In genomic region chr2:155020247-155020826, GRCm38 (mm10) we compare ENCODE assay signal across 8 mouse cellular contexts. TPM values are rescaled to one million over a fixed set of nuclear protein-coding genes. Genes with fewer than 3 reads are reported as not detected.
DNase-seq lines count a peak whose midpoint lies in the region; ATAC-seq and TF ChIP-seq lines count a peak whose summit lies in the region.
"Not testable (repeated sequence)": the region's sequence is repeated elsewhere in the genome, so short reads cannot be mapped to it uniquely, and the experiment has no call there.

No protein-coding gene starts in this region.

- peak overlapping the region; percentile 60; the same call in 1 of the 2 replicates for H3K9ac ChIP-seq in forebrain, embryonic 15.5 days (replicated peaks)
- not testable (repeated sequence) for H3K9ac ChIP-seq in hindbrain, embryonic 12.5 days; kidney, embryonic 15.5 days; liver, embryonic 14.5 days (replicated peaks); midbrain, embryonic 15.5 days

- not testable (repeated sequence) for H3K36me3 ChIP-seq in embryonic facial prominence, embryonic 10.5 days (replicated peaks); forebrain, embryonic 15.5 days; hindbrain, embryonic 12.5 days; kidney, embryonic 15.5 days; liver, embryonic 14.5 days (replicated peaks; ENCODE audit: control insufficient read depth, insufficient read depth, low read depth); midbrain, embryonic 15.5 days (replicated peaks); testis, adult 2 months (ENCODE audit: control insufficient read depth, insufficient read depth, low read length)

- H3K9me3 ChIP-seq in embryonic facial prominence, embryonic 10.5 days; forebrain, embryonic 15.5 days; hindbrain, embryonic 12.5 days (replicated peaks); kidney, embryonic 15.5 days (replicated peaks); liver, embryonic 14.5 days (ENCODE audit: control insufficient read depth, low read length); midbrain, embryonic 15.5 days: not testable (repeated sequence)

- not testable (repeated sequence) for TF ChIP-seq CTCF in liver, embryonic 14.5 days (IDR thresholded peaks at IDR 0.05; ENCODE audit: low read depth); testis, adult 2 months (IDR thresholded peaks at IDR 0.05; ENCODE audit: control insufficient read depth, insufficient read depth, insufficient replicate concordance, low read depth, low read length)

- peaks cover 45% of the 10 kb centered on the region for H3K27me3 ChIP-seq in embryonic facial prominence, embryonic 10.5 days (replicated peaks; ENCODE audit: low read depth, poor library complexity, severe bottlenecking)
- not testable (repeated sequence) for H3K27me3 ChIP-seq in forebrain, embryonic 15.5 days; hindbrain, embryonic 12.5 days; midbrain, embryonic 15.5 days (replicated peaks); testis, adult 2 months (ENCODE audit: control insufficient read depth, insufficient read depth, low read length)
- peaks cover 10% of the 10 kb centered on the region; the same call in 1 of the 2 replicates for H3K27me3 ChIP-seq in kidney, embryonic 15.5 days
- H3K27me3 ChIP-seq in liver, embryonic 14.5 days (ENCODE audit: control insufficient read depth, insufficient read depth, low read length), result peaks cover 10% of the 10 kb centered on the region; the same call in 1 of the 2 replicates

- peaks cover 15% of the 10 kb centered on the region for H3K4me1 ChIP-seq in embryonic facial prominence, embryonic 10.5 days
- H3K4me1 ChIP-seq in forebrain, embryonic 15.5 days, result peaks cover 18% of the 10 kb centered on the region
- H3K4me1 ChIP-seq in hindbrain, embryonic 12.5 days; liver, embryonic 14.5 days (replicated peaks; ENCODE audit: control insufficient read depth in 2 of 2, insufficient read depth in 2 of 2, low read length in 1 of 2); testis, adult 2 months (ENCODE audit: control insufficient read depth, insufficient read depth, low read length): not testable (repeated sequence)
- peaks cover 12% of the 10 kb centered on the region for H3K4me1 ChIP-seq in kidney, embryonic 15.5 days
- peaks cover 11% of the 10 kb centered on the region for H3K4me1 ChIP-seq in midbrain, embryonic 15.5 days

- not testable (repeated sequence) for TF ChIP-seq POLR2A in testis, adult 2 months (IDR thresholded peaks at IDR 0.05; ENCODE audit: control insufficient read depth, low read depth, low read length)

- peak; percentile 12 for DNase-seq in NIH3T3 (ENCODE audit: low read depth)
- DNase-seq in embryonic facial prominence, embryonic 10.5 days (ENCODE audit: low spot score); liver, embryonic 14.5 days (ENCODE audit: low read depth in 3 of 3, low spot score in 3 of 3): not testable (repeated sequence)

- peak; percentile 12; the same call in 1 of the 2 replicates for ATAC-seq in forebrain, embryonic 15.5 days (replicated peaks)
- ATAC-seq in hindbrain, embryonic 12.5 days (ENCODE audit: low FRiP score); kidney, embryonic 15.5 days (replicated peaks; ENCODE audit: low FRiP score); liver, embryonic 14.5 days (ENCODE audit: insufficient read depth): not testable (repeated sequence)
- peak; percentile 2; the same call in 1 of the 2 replicates for ATAC-seq in midbrain, embryonic 15.5 days (replicated peaks)

- not testable (repeated sequence) for H3K4me3 ChIP-seq in embryonic facial prominence, embryonic 10.5 days; forebrain, embryonic 15.5 days; hindbrain, embryonic 12.5 days; kidney, embryonic 15.5 days (replicated peaks); liver, embryonic 14.5 days (ENCODE audit: insufficient read depth in 1 of 2, low read depth in 2 of 2, low read length in 2 of 2); midbrain, embryonic 15.5 days; testis, adult 2 months (ENCODE audit: control insufficient read depth, low read depth, low read length)

- WGBS in embryonic facial prominence, embryonic 10.5 days, result 14% methylated on average over 20 of the region's 20 CpGs
- WGBS in forebrain, embryonic 15.5 days, result 22% methylated on average over 20 of the region's 20 CpGs
- 18% methylated on average over 20 of the region's 20 CpGs for WGBS in hindbrain, embryonic 12.5 days
- 31% methylated on average over 20 of the region's 20 CpGs for WGBS in kidney, embryonic 15.5 days
- WGBS in liver, embryonic 14.5 days (ENCODE audit: insufficient replicate concordance), result 48% methylated on average over 20 of the region's 20 CpGs
- 26% methylated on average over 20 of the region's 20 CpGs for WGBS in midbrain, embryonic 15.5 days

- not testable (repeated sequence) for TF ChIP-seq EP300 in liver, embryonic 14.5 days (IDR thresholded peaks at IDR 0.05; ENCODE audit: low read depth)

- peak overlapping the region; percentile 83; the same call in 1 of the 2 replicates for H3K27ac ChIP-seq in embryonic facial prominence, embryonic 10.5 days (replicated peaks)
- H3K27ac ChIP-seq in forebrain, embryonic 15.5 days (replicated peaks), result peak overlapping the region; percentile 94
- not testable (repeated sequence) for H3K27ac ChIP-seq in hindbrain, embryonic 12.5 days; kidney, embryonic 15.5 days; liver, embryonic 14.5 days; midbrain, embryonic 15.5 days
- H3K27ac ChIP-seq in testis, adult 2 months (ENCODE audit: control insufficient read depth, insufficient read depth, low read depth, low read length), result peak overlapping the region; percentile 76

- peak overlapping the region; percentile 90; the same call in 1 of the 2 replicates for H3K4me2 ChIP-seq in forebrain, embryonic 15.5 days (replicated peaks)
- peak overlapping the region; percentile 83 for H3K4me2 ChIP-seq in hindbrain, embryonic 12.5 days (replicated peaks)
- H3K4me2 ChIP-seq in kidney, embryonic 15.5 days, result peak overlapping the region; percentile 91
- peak overlapping the region; percentile 95; the same call in 1 of the 2 replicates for H3K4me2 ChIP-seq in liver, embryonic 14.5 days (ENCODE audit: low read depth)
- H3K4me2 ChIP-seq in midbrain, embryonic 15.5 days, result peak overlapping the region; percentile 86

RNA-seq across cellular contexts. Expression of gene Gm14226, which starts 2.3 kb away (rescaled TPM):
- 0.88 and 1.3 TPM in 2 replicates for polyA plus RNA-seq in embryonic facial prominence, embryonic 10.5 days (2016; fragmentation: Nextera tagmentation; extraction: Ambion mirVana)
- polyA plus RNA-seq in forebrain, embryonic 15.5 days (2015; fragmentation: Nextera tagmentation; extraction: Ambion mirVana), result 0.13 and 0.18 TPM in 2 replicates
- polyA plus RNA-seq in hindbrain, embryonic 12.5 days (2016; fragmentation: Nextera tagmentation; extraction: Ambion mirVana), result 0.62 and 0.95 TPM in 2 replicates
- 1.5 and 2.0 TPM in 2 replicates for polyA plus RNA-seq in kidney, embryonic 15.5 days (2015; fragmentation: Nextera tagmentation; extraction: Ambion mirVana)
- polyA plus RNA-seq in liver, embryonic 14.5 days (2012; rRNA removed), result 0.14 and 0.16 TPM in 2 replicates
- polyA plus RNA-seq in liver, embryonic 14.5 days (2014; fragmentation: Nextera tagmentation; extraction: Ambion mirVana), result 0.36 and 0.49 TPM in 2 replicates
- 0.08 TPM in 2 replicates for polyA plus RNA-seq in midbrain, embryonic 15.5 days (2015; fragmentation: Nextera tagmentation; extraction: Ambion mirVana)
- 42.6 and 58.7 TPM in 2 replicates for polyA plus RNA-seq in testis, adult 2 months (2012; rRNA removed)

RNA-seq across cellular contexts. Expression of gene Ahcy, which starts 54.0 kb away (rescaled TPM):
- polyA plus RNA-seq in embryonic facial prominence, embryonic 10.5 days (2016; fragmentation: Nextera tagmentation; extraction: Ambion mirVana), result 105 and 109 TPM in 2 replicates
- 44.8 and 48.0 TPM in 2 replicates for polyA plus RNA-seq in forebrain, embryonic 15.5 days (2015; fragmentation: Nextera tagmentation; extraction: Ambion mirVana)
- 48.8 and 49.7 TPM in 2 replicates for polyA plus RNA-seq in hindbrain, embryonic 12.5 days (2016; fragmentation: Nextera tagmentation; extraction: Ambion mirVana)
- polyA plus RNA-seq in kidney, embryonic 15.5 days (2015; fragmentation: Nextera tagmentation; extraction: Ambion mirVana), result 75.5 and 80.4 TPM in 2 replicates
- 88.4 and 89.4 TPM in 2 replicates for polyA plus RNA-seq in liver, embryonic 14.5 days (2012; rRNA removed)
- polyA plus RNA-seq in liver, embryonic 14.5 days (2014; fragmentation: Nextera tagmentation; extraction: Ambion mirVana), result 61.3 and 65.7 TPM in 2 replicates
- polyA plus RNA-seq in midbrain, embryonic 15.5 days (2015; fragmentation: Nextera tagmentation; extraction: Ambion mirVana), result 34.5 and 38.8 TPM in 2 replicates
- polyA plus RNA-seq in testis, adult 2 months (2012; rRNA removed), result 28.3 and 30.3 TPM in 2 replicates

Comparison
In these comparisons a context has a peak if more than half of its experiments do, and no peak if none do; other contexts are left out.
1. RNA of gene Gm14226, which starts 2.3 kb away (polyA plus RNA-seq): 42.6 to 58.7 TPM in testis, adult 2 months; 1.5 to 2.0 TPM in kidney, embryonic 15.5 days, 0.88 to 1.3 TPM in embryonic facial prominence, embryonic 10.5 days, 0.62 to 0.95 TPM in hindbrain, embryonic 12.5 days, 0.14 to 0.49 TPM in liver, embryonic 14.5 days, 0.13 to 0.18 TPM in forebrain, embryonic 15.5 days and 0.08 TPM in midbrain, embryonic 15.5 days; every median in the first group is over 10 times any median in the second.
2. Peak in every context shown above with its lines, with median percentiles within 50 percentile points of each other: H3K4me2 ChIP-seq.